Mouse (Mus musculus): ENCODE measurements around the gene Hnrnpc.

Hnrnpc gene

GRCm38 (mm10) chr14:52103856-52104676 lies at the start of gene Hnrnpc:
TSS of gene Hnrnpc (minus strand) at chr14:52104028.
- DNase-seq (ENCODE audit: low spot score in 2 of 2) = peak; percentile 100

DNA sequence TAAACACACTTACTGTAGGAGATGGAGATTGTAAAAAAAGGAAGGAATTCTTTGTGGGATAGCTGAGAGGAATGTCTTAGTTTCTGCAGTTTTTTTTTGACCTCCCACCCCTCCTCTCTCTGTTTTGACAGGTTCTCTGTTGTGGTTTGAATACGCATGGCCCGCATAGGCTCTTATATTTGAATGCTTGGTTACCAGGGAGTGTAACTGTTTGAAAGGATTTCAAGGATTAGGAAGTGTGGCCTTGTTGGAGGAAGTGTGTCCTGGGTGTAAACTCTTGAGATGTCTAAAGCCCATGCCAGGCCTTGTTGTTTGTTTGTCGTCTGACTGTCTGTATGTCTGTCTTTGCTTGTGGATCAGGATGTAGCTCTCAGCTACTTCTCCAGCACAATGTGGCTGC lies 48.8 kb upstream of the Hnrnpc start:
- no peak for DNase-seq (ENCODE audit: low spot score in 2 of 2)

DNA sequence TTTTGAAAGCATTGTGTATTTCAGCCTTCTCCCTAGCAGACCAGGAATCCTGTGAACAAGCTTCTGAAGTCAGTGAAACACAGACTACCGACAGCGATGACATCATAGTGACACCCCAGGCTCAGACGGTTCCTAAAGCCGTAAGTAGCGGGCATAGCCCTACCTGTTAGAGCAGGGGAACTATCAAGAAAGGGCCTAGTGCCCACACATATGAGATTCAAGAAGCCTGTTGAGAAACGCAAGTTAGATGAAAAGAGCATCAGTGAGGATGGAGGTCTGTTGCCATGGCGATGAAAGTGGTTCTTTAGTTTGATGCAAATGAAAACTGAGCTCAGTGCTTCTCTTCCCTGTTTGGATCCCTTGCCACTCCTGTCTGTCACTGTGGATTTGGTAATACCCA lies 48.4 kb upstream of the Hnrnpc start:
- DNase-seq (ENCODE audit: low spot score in 2 of 2) = peak; percentile 20 to 35

DNA sequence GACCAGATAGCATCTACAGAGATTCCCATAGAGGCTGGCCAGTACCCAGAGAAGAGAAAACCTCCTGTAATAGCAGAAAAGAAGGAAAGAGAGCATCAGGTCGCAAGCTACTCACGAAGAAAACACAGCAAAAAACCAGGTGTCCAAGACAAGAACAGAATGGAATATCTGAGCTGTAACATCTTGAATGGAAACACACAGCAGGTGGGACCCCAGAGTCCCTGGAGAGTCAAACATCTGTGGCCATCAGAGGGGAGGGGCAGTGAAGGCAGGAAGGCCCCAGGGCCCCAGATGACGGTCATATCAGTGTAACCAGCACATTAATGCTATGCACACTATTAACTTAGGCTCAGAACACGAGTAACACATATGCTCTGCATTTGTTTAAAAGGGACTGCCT lies 46.1 kb upstream of the Hnrnpc start:
- no peak for DNase-seq (ENCODE audit: low spot score in 2 of 2)

DNA sequence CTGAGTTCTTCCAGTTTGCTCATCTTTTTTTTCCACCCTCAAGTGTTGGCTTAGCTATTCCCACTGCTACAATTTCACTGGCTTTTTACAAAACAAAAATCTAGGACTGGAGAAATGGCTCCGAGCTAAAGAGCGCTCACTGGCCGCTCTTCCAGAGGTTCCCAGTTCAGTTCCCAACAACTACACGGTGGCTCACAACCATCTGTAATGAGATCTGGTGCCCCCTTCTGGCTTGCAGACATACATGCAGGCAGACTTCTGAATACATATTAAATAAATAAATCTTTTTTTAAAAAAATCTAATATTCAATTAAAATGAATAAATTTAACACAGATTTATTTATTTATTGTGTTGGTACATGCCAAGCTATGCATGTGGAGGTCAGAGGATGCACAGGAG lies 42.7 kb upstream of the Hnrnpc start:
- no peak for DNase-seq (ENCODE audit: low spot score in 2 of 2)

DNA sequence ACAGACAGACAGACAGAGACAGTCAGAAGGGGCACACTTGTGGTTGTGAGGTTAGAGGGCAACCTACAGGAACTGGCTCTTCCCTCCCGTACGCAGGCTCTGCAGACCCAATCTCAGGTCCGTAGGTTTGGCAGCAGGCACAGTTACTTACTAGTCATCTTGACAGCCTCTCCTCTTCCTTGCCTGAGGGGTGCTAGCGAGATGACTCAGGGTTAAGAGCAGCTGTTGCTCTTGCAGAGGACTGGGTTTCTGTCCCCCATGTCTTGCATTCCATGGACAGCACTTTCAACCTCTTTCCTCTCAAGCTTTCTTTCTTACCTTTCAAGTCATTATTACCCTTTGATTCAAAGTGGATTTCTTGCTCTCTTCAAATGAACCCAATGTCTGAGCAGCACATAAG lies 40.3 kb upstream of the Hnrnpc start:
- no peak for DNase-seq (ENCODE audit: low spot score in 2 of 2)

DNA sequence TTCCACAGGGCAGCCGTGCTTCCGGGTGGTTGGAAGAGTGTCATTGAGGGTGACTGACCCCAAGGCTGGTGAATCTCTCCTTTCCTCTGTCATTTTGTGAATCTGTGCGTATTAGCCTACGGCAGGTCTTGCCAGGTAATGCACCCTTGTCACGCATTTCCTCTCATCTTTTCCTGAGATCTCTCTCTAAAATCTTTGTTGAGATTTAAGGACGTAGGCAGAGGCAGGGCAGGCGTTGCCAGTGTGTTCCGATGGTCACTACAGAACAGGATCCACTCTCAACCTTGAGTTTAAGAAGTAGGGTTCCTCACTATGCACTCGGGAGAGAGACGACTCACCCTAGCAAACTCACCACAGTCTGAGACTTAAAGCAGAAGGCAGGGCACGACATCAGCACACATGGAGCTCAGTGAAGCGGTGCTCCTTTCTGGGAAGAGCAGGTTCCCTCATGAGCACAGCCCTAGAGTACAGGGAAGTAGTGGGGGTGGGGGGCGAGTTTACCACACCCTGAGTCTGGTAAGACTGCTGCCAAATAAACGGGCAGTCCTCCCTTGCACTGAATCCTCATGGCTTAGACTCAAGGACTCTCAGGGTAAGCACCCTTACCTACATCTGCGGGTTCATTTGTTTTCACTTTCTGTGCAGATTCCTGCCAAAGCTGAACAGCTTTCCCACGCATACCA lies 37.8 kb upstream of the Hnrnpc start:
- DNase-seq (ENCODE audit: low spot score in 2 of 2) = no peak

DNA sequence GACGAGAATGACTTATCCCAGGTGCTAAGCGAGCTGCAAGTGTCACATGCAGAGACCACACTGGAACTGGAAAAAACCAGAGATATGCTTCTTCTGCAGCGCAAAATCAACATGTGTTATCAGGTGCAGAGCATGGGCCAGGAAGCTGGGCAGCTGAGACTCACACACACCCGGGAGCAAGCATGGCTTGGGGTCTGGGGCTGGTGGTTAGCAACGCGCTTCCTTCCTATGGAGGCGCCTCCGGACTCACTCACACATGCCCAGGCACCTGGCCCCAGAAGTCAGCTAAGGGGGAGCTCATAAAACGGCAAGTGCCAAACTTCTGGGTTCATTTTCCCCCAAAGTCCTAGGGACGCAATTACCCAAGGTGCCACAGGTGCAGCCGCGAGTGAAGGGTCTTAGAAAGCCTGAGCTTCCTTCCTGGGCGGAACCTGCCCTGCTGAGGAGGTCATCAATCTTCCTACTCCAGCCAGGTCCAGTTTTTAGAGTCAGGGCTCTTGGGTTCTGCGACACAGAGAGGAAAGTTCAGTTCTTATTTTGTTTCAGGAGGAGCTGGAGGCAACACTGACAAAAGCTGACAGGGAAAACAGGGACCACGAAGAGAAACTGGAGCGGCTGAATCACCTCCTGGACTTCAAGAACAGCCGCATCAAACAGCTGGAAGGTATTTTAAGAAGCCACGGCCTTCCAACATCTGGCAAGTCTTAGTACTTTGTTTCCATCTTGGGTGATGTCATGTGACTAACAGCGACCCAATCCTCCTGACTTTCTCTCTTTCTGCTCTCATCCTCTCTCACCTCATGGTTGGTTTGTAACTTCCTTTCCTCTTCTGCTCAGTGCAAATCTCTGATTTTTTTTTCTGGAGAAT lies 37.0 kb upstream of the Hnrnpc start:
- DNase-seq (ENCODE audit: low spot score in 2 of 2) = no peak

DNA sequence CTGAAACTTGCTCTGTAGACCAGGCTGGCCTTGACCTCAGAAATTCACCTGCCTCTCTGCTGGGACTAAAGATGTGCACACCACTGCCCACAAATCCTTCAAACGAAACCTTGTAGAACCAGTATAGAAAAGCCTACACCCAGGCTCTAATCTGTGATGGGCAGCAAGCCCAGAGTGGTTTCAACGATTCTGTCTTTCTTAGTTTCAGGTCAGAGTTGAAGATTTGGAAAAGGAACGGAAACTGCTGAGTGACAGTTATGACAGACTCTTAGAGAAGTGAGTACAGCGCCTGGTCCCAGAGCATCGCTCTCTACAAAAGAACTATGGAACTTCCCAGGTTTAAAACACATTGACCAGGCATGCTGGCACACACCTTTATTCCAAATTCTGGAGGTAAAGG lies 29.8 kb upstream of the Hnrnpc start:
- no peak for DNase-seq (ENCODE audit: low spot score in 2 of 2)

DNA sequence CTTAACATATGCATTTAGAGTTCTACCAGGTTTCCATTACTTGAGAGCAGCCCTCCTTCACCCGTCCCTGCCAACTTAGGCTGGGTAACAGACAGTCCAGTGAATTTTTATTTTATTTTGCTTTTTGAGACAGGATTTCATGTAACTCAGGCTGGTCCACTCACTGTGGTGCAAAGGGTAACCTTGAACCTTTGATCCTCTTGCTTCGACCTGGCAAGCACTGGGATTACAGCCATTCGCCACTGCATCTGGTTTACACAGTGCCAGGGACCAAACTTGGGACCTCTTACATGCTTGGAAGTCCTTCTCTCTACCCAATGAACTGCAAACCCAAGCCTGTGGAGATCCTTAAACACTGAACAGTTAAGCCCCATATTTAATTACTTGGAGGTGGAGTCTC lies 20.8 kb upstream of the Hnrnpc start:
- DNase-seq (ENCODE audit: low spot score in 2 of 2) = no peak

GRCm38 (mm10) chr14:52123918-52124317 lies 20.1 kb upstream of the Hnrnpc start:
- peak in 1 of 2 experiments; percentile 75 for DNase-seq (ENCODE audit: low spot score in 2 of 2)

GRCm38 (mm10) chr14:52120169-52120568 lies 16.3 kb upstream of the Hnrnpc start:
- DNase-seq (ENCODE audit: low spot score in 2 of 2) = no peak

- DNase-seq (ENCODE audit: low spot score in 2 of 2) = peak in 1 of 2 experiments; percentile 29
Measured at GRCm38 (mm10) chr14:52118823-52119608, 15.2 kb upstream of the Hnrnpc start.

GRCm38 (mm10) chr14:52118456-52118822 lies 14.6 kb upstream of the Hnrnpc start:
- DNase-seq (ENCODE audit: low spot score in 2 of 2) = no peak

DNA sequence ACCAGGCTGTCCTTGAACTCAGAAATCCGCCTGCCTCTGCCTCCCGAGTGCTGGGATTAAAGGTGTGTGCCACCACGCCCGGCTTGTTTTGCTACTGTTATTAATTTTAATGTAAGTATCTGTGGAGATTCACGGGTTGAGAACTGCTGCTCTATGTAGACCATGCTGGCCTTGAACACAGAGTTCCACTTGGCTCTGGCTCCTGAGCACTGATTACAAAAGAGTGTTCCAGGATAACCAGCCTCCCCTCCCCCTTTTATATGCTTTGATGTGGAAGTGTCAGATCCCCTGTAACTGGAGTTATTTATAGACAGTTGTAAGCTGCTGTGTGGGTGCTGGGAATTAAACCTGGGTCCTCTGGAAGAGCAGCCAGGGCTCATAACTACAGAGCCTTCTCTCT lies 13.4 kb upstream of the Hnrnpc start:
- DNase-seq (ENCODE audit: low spot score in 2 of 2) = no peak

DNA sequence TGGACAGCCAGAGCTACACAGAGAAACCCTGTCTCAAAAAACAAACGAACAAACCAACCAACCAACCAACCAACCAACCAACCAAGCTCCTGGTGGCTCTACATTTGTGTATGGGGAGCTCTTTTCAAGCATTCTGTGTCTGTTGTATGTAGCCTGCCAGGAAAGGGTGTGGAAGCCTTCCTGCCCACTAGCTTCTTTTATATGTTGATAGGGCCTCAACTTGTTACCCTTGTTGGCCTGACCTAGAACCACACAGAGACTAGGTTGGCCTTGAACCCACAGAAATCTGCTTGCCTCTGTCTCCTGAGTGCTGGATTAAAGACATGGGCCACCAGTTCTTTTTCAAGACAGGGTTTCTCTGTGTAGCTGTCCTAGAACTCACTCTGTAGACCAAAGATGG lies 10.3 kb upstream of the Hnrnpc start:
- no peak for DNase-seq (ENCODE audit: low spot score in 2 of 2)

- no peak for DNase-seq (ENCODE audit: low spot score in 2 of 2)
Measured at GRCm38 (mm10) chr14:52110346-52110745, 6.5 kb upstream of the Hnrnpc start, which contains the start of gene Rpgrip1. TSS of gene Rpgrip1 (plus strand) at chr14:52110704.

DNA sequence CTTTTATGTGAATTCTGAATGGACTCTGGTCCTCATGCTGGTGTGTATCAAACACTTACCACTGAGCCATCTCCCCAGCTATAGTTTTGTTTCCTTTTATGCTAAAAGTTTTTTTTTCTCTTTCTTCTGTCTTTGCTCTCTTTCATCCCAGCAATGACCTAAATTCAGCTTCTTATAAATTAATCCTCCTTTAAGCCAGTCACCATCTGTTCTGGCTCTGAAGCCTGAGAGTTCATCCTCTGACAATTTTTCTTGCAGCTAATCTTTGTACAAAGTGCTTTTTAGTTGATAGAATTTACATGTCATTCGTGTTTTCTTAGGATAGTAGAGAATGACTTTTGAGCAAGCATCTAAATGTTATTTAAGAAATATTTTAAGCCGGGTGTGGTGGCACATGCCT lies 4.2 kb upstream of the Hnrnpc start:
- DNase-seq (ENCODE audit: low spot score in 2 of 2) = no peak

DNA sequence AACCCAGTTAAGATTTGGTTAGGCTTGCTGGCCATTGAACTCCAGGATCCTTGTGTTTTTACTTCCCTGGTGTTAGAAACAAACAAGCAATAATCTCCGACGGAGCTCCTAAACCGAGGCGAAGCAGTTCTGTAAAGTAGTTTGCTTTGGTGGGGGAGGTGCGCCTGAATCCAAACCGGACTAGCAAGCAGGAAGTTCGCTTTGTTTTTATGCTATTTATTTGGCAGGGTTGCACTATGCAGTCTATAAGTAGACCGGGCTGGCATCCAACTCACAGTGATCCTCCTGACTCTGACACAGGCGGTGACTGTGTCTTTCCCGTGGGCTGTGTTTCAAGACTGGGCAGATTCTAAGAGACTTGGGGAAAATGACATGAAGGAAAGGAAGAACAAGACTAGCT lies 2.9 kb upstream of the Hnrnpc start:
- DNase-seq (ENCODE audit: low spot score in 2 of 2) = peak in 1 of 2 experiments; percentile 69

DNA sequence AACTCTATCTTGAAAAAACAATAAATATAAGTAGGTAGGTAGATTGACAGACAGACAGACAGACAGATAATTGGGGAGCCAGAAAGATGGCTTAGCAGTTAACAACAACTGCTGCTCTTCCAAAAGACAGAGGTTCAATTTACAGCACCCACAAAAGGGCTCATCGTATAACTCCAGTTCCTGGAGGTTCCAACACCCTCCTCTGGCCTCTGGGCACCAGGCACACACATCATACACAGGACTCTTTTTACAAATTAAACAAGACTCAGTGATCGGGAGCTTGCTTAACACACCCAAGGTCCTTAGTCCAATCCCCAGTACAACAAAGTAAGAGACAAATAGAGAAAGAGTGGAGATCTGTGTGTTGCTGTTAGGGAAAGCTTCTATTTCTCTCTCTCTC lies 1.5 kb upstream of the Hnrnpc start:
- no peak for DNase-seq (ENCODE audit: low spot score in 2 of 2)

- DNase-seq (ENCODE audit: low spot score in 2 of 2) = no peak
Measured at GRCm38 (mm10) chr14:52104677-52105285, 953 bp upstream of the Hnrnpc start.
